Mouse (Mus musculus) CH12.LX (cell line): ENCODE measurements around the gene Rpl13a.

Experiments
- CHD1 ChIP-seq: IDR thresholded peaks from 2 replicates; pipeline ENCODE4 v1.6.1; 2012; ENCODE audit warnings: low read depth, low read length, improper control_type of control experiment, inconsistent platforms
- CTCF ChIP-seq, 2 experiments: IDR thresholded peaks in 1 of 2; conservative IDR thresholded peaks in 1 of 2; 2 replicates each; pipeline ENCODE4 v1.5.1; 2011 to 2012; ENCODE audit warnings: low read depth in 2 of 2, low read length in 2 of 2, improper control_type of control experiment in 1 of 2, inconsistent platforms in 1 of 2, mild to moderate bottlenecking in 1 of 2, moderate library complexity in 1 of 2
- EP300 ChIP-seq: IDR thresholded peaks from 2 replicates; pipeline ENCODE4 v1.6.1; 2011; ENCODE audit warnings: low read length, improper control_type of control experiment
- JUN ChIP-seq: IDR thresholded peaks from 2 replicates; pipeline ENCODE4 v1.6.1; 2011; ENCODE audit warnings: low read depth, mild to moderate bottlenecking, low read length, improper control_type of control experiment, moderate library complexity; ENCODE audit not compliant: insufficient read depth
- MEF2A ChIP-seq: IDR thresholded peaks from 2 replicates; pipeline ENCODE4 v1.6.1; 2014; ENCODE audit warnings: low read depth, mild to moderate bottlenecking, inconsistent platforms, low read length, improper control_type of control experiment, borderline replicate concordance
- NRF1 ChIP-seq: IDR thresholded peaks from 2 replicates; pipeline ENCODE4 v1.6.1; 2014; ENCODE audit warnings: low read depth, mild to moderate bottlenecking, inconsistent platforms, low read length, improper control_type of control experiment, moderate library complexity
- POLR2A ChIP-seq: IDR thresholded peaks from 2 replicates; pipeline ENCODE4 v1.6.1; 2011; ENCODE audit warnings: low read depth, mild to moderate bottlenecking, improper control_type of control experiment, low read length
- UBTF ChIP-seq: IDR thresholded peaks from 2 replicates; pipeline ENCODE4 v1.6.1; 2012; ENCODE audit warnings: low read depth, mild to moderate bottlenecking, inconsistent platforms, low read length, improper control_type of control experiment, moderate library complexity

GRCm38 (mm10) chr7:45137171-45138006 is 8.8 kb upstream of the Rpl13a start:
- TF ChIP-seq POLR2A (no peak), NRF1 (no peak), CTCF (conservative IDR thresholded peaks at IDR 0.05 in 1 of 2, IDR thresholded peaks at IDR 0.05 in 1 of 2; ENCODE audit: low read depth in 2 of 2, low read length in 2 of 2) (no peak), UBTF (no peak), CHD1 (no peak), JUN (no peak), MEF2A (no peak), EP300 (no peak)
